Mouse (Mus musculus) heart, postnatal 10 days (tissue): ENCODE results near the gene Asb17. TPM values are rescaled to one million over a fixed set of nuclear protein-coding genes. Genes with fewer than 3 reads are reported as not detected.
"Not testable (repeated sequence)": the region's sequence is repeated elsewhere in the genome, so short reads cannot be mapped to it uniquely, and the experiment has no call there.

ENCODE experiments used
- DNase-seq, 2 experiments: peaks; one replicate each; pipeline ENCODE4 v3.0.0; 2021
- intact Hi-C: fragments of 180-260 bp; cut with DNase I; formaldehyde crosslinking; loops from one replicate; pipeline ENCODE4 v1.15.1; 2025
- total RNA-seq, 2 experiments: library from RNA; stranded (reverse); gene quantifications; 2 replicates each; pipeline ENCODE4 v1.2.3; 2021

The Asb17 gene
- total RNA-seq, 2 experiments from 2014 or later = not detected

DNA sequence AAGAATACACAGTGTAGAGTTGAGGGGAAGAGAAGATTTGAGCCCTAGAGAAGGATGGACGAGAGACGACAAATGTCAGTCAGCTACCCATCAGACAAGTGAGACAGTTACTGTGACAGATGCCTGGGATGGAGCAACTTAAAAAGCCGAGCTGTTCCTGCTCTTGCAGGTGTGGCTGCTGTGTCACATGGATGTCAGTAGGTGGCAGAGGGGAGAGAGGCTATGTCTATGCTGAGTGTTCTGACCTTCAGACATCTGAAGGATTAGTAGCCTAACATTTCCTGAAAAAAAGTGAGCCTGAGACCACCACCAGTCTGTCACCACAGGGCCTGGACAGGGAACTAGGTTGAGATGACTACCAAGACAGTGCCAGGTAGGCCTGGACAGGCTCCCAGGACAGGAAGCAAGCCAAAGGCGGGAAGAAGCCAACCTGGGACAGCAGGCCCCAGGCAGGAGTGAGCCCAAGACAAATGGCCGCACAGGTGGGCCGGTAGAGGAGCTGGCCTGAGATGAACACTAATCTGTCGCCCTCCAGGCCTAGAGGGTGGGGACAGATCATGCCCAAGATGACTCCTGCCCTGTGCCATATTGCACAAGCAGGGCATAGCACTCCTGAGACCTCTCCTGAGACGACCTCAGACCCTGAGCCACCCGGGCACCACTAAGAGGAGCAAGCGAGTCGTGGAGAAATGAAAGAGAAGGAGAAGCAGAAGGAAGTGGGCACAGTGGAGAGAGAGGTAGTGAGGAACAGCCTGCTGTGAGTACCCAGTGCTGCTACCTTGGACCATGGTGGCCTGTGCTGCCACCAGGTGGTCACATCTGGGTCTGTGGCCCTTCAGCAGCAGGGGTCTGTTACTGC lies 12.8 kb upstream of the Asb17 start:
- peak in 1 of 2 experiments; percentile 15 for DNase-seq
- intact Hi-C loops = no loop called here

DNA sequence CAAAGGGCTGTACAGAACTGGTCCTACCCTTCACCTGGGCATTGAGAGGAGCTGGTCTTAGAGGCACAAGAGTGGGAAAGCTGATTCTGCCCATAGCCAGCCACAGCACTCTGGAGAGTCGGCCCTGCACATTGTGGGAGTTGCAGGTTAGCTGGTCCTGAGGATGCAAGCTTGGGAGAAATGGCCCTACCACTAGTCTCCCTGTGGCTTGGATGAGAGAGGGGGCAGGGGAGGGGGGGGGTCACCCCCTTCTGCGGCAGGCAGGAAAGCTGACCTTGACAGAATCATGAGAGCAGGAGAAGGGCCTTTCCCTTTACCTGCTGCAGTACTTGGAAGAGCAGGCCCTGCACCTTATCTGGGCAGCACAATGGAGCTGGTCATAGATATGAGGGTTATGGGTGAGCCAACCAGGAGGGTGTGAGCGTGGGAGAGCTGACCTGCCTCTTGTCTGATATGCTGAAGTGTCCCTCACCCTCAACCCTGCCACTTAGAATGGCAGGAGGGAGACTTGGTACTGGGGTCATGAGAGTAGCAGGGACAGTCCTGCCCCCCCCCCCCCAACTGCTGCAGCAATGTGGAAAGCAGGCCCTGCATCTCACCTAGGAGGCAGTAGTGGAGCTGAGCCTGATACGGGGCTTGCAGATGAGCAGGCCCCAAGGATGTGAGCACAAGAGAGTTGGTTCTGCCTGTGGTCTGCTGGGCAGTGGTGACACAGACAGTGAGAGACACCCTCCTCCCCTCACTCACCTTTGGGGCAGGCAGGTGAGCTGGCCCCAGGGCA lies 11.9 kb upstream of the Asb17 start:
- no peak for DNase-seq
- intact Hi-C loops = no loop called here

DNA sequence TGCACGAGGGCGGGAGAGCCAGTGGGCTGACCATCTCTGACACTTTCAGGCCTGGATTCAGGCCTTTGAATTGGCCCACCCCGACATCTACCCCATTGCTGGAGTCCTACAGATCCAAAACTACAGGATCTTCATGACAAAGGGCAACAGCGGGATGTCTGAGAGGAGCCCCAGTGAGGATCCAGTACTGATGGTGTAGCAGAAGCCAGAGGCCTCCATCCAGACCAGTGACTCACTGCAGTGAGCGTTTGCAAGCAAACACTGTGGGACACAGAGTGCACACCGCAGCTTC lies 11.4 kb upstream of the Asb17 start:
- intact Hi-C loops = no loop called here
- no peak for DNase-seq

DNA sequence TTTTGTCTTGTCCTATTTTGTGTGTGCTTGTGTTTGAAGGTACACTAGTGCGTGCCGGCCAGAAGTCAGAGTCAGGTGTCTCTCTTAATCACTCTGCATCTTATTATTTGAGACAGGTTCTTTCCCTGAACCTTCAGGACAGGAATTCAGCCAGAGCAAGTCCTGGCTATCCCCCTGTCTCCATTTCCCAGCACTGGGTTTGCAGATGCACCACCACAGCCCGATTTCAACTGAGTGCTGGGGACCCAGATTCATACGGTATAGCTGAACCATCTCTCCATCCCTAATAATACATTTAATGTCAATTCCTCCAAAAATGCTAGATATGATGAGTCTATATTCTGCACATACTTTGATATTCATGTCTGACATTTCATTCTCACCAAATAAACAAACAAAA lies 9.9 kb upstream of the Asb17 start:
- no peak for DNase-seq
- intact Hi-C loops = no loop called here

DNA sequence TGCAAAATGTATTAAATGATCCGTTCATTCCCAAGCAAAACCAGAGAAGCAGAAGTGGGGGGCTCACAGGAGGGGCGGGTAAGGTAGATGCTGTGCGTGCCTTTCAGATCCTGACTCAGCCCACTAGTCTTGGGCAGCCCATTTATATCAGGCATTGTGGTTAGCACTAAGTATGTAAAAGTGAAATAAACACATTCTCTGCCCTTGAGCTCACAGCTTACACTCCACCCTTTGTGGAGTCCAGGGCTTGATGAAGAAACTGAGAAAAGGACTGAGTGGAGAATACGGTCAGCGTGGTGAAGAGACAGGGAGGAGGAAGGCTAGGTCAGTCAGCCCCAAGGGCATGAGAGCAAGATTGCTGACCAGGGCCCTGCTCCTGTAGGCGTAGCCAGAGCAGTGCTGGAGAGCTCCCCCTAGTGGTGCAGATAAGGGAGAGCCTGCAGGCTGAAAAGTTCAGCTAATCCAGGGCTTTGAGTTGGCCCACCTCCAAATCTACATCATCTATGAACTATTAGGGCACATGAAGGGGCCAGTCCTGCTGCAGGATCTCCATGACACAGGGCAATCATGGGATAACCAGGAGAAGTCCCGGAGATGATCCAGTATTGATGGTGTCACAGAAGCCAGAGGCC lies 8.4 kb upstream of the Asb17 start:
- intact Hi-C loops = no loop called here
- peak; percentile 70 to 82 for DNase-seq

DNA sequence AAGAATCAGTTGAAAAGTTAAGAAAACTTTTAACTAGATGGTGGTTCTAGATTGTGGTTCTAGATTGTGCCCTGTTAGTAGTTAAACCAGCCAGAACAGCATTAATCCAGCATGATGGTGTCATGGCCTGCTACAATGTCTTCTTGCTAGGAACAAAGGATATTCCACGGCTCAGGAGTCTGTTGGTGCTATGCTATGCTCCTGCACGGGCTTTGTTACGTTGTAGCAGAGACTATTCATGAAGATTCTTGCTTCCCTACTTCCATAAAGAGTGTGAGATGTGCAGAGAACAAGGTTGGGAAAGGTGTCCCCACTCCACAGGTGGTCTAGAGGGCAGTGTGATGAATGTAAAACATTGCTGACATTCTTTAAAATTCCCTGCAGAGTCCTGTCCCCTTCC lies 7.7 kb upstream of the Asb17 start:
- DNase-seq = no peak
- intact Hi-C loops = no loop called here

DNA sequence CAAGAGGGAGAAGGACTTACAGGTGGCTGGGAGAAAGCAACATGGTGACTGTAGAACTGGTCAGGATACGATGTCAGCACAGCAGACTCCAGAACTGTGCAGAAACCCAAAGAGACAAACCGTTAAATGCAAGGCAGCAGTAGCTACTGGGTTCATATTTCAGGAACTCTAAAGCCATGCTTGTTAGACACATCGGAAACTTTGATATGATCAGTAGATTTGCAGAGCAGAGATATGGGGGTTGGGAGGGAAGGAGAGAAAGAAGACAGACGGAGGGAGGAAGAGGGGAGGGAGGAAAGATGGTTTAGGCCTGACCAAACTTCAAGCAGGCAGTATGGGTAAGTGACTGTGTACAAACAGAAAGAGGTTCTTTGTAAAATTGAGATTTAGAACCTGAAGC lies 6.4 kb upstream of the Asb17 start:
- no peak for DNase-seq

DNA sequence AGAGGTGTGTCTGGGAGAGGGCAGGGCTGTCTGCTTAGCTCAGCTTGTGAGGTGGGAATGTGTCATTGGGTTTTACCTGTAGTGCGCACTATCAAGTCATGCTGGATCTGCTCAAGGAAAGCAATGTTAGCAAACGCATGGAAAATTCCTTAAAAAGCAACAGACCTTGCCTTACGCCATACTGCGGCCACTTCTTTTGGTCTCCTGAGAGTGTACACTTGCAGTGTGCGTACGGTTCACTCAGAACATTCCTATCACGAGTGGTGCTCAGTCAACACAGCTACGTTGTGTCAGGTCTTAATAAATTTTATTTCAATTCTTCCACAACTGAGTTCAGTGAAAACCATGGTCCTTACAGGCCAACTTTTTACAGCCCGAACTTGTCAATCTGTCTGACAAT lies 748 bp downstream of the Asb17 start:
- intact Hi-C loops = no loop called here
- no peak for DNase-seq

More for the DNA sequence above, 6.4 kb upstream of the Asb17 start:
- intact Hi-C loops = no loop called here

DNA sequence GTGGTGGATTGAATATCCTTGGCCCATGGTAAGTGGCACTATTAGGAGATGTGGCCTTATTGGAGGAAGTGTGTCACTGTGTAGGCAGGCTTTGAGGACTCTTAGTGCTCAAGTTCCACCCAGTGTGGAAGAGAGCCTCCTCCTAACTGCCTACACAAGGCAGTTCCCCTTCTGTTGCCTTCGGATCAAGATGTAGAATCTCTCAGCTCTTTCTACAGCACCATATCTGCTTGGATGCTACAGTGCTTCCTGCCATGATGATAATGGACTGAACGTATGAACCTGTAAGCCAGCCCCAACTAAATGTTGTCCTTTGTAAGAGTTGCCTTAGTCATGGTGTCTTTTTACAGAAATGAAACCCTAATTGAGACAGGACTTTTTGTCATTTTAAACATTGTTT lies 1.5 kb downstream of the Asb17 start:
- intact Hi-C loops = no loop called here
- DNase-seq = no peak

DNA sequence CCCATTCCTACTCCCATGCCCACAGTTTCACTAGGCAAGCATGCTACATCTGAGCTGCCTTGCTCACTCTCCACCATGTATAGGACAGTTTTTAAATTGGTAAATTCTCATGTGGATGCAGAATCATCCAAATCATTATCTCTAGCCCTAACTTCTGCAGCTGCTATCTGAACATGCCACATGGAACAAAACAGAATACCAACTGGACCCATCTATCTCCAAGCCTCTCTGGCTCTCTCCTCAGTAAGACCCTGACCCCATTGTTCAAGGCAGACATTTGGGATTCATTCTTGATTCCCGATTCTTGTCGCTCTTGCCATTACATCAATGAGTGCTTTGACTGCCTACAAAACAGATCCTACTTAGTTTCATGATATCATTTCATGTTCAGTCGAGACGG lies 2.1 kb downstream of the Asb17 start:
- DNase-seq = no peak
- intact Hi-C loops = no loop called here

DNA sequence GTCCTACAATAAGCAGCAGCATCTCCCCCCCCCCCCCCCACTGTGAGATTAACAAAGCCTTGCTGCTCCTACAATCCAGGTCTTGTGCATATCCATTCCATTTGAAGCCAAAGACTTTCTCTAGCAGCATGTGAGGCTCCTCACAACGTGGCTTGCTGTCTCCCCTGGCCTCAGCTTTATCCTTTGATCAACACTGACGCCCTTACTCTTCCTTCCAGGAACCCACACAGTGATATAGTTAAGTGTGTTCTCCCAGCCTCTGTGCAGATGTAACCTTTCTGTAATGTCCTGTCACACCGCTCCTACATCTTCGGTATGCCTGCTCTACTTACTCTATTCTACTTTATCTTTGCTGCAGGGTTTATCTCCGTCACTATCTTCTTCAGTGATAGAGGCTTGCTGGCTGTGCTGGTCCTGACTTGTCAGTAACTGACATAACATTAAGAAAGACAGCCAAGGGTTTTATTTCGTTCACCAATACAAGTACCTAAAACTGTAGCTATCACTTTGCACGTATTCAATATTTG lies 3.3 kb downstream of the Asb17 start:
- intact Hi-C loops = no loop called here
- DNase-seq = no peak

DNA sequence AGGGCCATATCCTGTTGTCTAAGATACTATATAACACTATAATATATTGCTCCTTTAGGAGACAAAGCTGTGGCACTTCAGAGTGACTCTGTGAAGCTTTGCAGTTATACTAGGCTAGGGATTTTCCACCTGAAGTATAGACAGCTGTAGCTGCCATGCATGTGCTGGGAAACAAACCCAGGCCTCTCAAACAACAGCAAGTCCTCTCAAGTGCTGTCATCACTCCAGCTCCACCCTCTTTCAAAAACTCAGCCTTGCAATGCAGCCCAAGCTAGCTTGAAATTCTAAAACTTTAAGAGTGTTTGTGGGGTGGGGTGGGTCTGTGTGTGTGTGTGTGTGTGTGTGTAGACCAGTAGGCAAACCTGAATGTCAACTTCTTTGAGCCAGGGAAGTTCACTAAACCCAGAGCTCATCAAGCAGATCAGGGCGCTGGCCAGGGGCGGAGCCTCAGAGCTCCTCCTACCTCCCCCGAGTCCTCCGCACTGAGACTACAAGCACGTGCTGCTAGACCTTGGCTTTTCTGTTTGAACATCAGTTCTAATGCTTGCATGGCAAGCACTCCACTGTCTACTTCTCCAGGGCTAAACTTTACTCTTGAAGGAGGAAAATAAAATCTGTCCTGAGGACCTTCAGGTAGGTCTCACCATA lies 5.5 kb downstream of the Asb17 start:
- intact Hi-C loops = no loop called here
- peak; percentile 44 to 52 for DNase-seq

DNA sequence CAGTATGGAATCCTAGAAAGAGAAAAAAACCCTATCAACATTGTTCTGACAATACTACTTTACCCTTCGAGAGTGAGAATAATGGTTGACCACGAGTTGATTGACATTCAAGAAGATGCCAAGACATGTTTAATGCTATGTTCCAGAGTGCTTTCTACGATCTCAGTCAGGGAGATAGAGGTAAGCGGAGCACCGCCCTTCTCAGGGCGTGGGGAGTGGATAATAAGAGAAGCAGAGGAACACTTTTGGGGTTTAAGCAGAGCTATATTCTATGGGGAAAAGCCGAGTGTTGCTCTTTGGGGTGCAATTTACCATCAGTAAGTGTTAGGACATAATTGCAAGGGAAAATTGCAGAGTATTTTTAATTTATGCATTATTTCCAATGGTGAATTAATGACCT lies 6.8 kb downstream of the Asb17 start:
- intact Hi-C loops = no loop called here
- DNase-seq = no peak

DNA sequence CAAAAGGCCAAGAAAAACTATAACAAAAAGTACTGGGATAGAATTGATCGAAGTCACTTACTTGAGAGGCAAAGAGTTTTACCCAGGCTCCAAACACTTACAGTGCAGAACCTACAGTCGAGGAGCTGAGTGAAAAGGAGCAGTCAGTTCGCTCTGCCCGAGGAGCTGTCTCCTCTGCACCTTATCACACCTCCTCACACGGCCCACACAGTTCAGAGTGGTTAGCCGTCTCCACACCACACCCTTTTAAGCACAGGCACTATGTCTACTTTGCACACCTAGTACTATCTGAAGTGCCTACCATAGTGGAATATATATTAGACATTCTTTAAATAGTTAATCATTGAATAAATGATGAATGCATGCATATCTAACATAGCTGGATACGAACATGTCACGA lies 8.3 kb downstream of the Asb17 start:
- intact Hi-C loops = no loop called here
- DNase-seq = no peak

DNA sequence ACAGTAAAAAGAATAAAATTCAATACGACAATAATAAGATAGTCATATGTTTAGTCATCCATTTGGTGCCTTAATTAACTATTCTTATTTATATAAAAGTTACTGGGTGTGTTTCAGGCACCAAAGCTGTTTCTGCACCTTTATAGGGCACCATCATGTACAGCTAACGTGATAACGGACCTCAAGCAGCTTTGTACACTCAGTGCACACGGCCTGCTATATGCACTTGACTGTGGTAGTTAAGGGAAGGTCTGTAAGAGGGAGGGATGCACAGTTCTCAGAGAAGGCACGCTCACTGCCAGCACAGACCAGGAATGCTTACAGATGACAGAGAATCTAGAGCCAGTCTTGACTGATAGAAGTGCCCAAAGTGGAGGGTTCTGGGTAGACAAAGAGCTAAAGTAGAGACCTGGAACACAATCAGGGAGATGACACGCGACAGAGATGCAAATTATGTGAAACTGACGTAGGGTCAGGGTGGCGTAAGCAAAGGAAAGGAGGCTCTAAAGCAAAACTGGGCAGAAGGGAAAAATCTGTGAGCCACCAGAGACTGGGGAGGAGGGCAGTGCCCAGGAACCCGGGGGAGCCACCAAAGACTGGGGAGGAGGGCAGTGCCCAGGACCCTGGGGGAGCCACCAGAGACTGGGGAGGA lies 14.5 kb downstream of the Asb17 start:
- intact Hi-C loops = no loop called here
- no peak for DNase-seq

DNA sequence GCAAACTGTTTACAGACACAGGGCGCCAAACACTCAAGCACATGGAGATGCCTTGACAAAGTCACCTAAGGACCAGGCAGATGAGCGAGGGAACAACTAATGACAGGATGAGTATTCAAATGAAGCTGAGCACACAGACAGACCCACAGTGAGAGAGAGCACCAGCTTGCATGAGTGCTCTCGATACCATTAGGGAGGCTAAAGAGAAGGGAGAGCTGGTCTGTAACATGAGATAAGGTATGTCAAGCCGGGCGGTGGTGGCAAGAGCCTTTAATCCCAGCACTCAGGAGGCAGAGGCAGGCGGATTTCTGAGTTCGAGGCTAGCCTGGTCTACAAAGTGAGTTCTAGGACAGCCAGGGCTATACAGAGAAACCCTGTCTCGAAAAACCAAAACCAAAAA lies 16.4 kb downstream of the Asb17 start:
- DNase-seq, intact Hi-C loops: not testable (repeated sequence)

DNA sequence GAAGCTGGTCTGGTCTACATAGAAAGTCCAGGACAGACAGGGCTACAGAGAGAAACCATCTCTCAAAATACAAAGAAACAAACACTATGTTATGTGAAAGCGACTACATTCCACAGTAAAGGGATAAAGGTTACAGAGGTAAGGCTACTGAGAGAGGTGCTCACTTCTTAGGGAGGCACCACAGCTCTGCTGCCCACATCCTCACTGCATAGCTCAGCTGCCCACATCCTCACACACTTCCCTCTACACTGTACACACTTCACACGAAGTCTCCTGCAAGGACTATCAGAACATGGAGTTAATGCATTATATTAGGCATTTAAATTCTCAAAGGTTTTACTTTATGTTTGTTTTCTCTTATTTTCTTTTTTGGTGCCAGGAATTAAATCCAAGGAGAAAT lies 19.8 kb downstream of the Asb17 start:
- intact Hi-C loops = no loop called here
- no peak for DNase-seq

DNA sequence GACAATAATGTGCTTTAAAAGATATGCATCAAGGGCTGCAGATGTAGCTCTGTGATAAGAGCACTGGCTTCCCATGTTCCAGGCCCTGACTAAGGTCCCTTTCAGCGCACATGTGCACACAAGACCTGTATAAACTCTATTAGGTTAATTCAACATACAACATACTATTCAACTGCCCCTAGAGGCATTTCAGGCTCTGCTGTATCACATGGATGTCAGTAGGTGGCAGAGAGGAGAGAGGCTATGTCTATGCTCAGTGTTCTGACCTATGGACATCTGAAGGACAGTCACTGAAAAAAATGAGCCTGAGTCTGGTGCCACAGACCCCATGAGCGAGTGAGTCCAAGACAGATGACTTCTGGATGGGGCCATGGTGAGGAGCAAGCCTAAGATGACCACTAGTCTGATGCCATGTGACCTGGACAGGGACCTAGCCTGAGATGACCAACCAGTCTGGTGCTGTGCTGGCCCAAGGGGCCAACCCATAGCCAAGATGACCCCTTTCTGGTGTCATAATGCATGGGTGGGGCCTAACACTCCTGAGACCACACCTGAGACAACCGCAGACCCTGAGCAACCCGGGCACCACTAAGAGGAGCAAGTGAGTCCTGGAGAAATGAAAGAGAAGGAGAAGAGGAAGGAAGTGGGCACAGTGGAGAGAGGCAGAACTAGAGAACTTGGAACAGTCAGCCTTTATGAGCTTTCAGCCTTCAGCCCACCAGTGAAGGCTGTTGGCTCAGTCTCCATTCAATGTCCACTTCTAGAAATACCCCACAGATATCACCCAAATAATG lies 20.8 kb downstream of the Asb17 start:
- no peak for DNase-seq
- intact Hi-C loops = no loop called here

DNA sequence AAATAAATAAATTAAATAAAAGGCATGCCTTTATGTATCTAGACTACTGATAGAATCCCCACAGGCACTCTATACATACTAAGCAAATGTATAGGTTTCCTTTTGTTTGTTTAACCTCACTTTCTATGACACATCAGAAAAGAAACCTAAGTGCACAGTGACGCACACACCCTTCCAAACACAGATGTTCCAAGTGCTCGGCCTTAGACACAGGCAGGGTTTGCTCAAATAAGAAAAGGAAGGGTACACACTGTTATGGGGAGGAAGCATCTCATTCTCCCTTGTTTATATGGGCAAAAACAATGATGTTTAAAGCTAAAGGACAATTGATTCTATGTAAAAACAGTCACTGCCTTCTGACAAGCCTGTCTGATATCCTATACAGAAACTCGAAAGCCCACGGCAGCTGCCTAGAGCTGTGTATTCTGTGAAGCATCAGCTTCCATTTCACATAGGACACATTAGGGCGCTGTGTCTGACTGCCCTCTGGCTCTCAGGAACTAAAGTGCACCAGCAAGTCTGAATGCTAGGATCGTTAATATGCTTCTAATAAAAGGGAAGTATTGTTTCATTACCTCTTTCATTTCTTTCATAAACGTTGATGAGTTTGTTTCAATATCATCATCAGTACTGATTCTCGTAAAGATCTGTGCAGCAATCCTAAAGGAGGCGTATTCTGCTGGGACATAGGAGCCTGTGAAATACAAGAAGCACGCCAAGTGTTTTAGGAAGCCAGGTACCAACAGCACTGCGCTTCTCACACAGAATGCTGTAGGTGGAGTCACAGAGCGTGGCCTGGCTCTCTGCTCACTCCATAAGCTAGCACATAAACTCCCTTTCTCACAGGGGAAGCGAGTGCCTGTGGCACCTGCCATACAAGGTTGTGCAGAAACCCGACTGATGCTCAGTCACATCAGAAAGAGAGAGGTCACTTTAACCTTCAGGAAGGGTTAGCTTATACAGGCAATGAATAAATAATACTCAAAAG lies 23.4 kb downstream of the Asb17 start:
- DNase-seq = no peak
- intact Hi-C loops = no loop called here
